Mouse (Mus musculus) olfactory bulb, adult 2 months (tissue): ENCODE measurements around the gene Strbp.

Source experiments
- CTCF ChIP-seq: fragments of 200-500 bp; IDR thresholded peaks from 2 replicates; pipeline ENCODE4 v1.5.1; 2012; ENCODE audit warnings: low read depth, mild to moderate bottlenecking, low read length, moderate library complexity; ENCODE audit not compliant: insufficient read depth
- POLR2A ChIP-seq: fragments of 200-500 bp; IDR thresholded peaks from 2 replicates; pipeline ENCODE4 v1.6.1; 2012; ENCODE audit warnings: mild to moderate bottlenecking, low read depth, low read length, moderate library complexity; ENCODE audit not compliant: insufficient read depth

DNA sequence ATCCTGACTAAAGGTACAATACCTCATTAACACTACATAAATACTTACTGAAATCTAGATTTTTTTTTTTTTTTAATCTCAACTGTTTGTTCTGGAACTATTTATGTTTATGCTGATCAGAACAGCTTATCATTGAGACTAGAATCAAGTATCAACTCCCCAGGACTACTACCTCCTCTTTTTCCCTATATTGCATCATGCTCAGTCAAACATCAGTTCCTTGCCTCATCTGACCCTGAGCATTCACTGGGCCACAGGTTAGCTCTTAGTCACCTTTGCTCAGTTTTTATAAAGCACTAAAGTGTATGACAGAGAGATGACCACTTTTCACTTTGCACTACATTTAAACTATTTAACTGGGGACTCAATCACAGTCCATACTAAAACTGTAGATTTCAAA lies 115.7 kb downstream of the Strbp start:
- TF ChIP-seq CTCF (no peak), POLR2A (no peak)
